Mouse (Mus musculus) embryonic fibroblast, embryonic 13.5 days (primary cell): Measurements from ENCODE around the gene Tnfrsf1b. TPM values are rescaled to one million over a fixed set of nuclear protein-coding genes. Genes with fewer than 3 reads are reported as not detected.
A peak's percentile ranks its signal among the peaks of the same experiment; 100 is the strongest.

Experiments used
- H3K27ac ChIP-seq: 2 replicates; pipeline ENCODE4 v1.5.1; 2012; ENCODE audit warnings: low read length, control low read depth, inconsistent platforms; ENCODE audit not compliant: insufficient read depth
- H3K4me1 ChIP-seq: 2 replicates; pipeline ENCODE4 v1.6.1; 2011; ENCODE audit warnings: low read length; ENCODE audit not compliant: control insufficient read depth, insufficient read depth
- H3K4me3 ChIP-seq: 2 replicates; pipeline ENCODE4 v1.5.1; 2011; ENCODE audit warnings: mild to moderate bottlenecking, control low read depth, low read length; ENCODE audit not compliant: insufficient read depth
- CTCF ChIP-seq: IDR thresholded peaks from 2 replicates; pipeline ENCODE4 v1.5.1; 2011; ENCODE audit warnings: mild to moderate bottlenecking, control low read depth, low read length, moderate library complexity, borderline replicate concordance; ENCODE audit not compliant: insufficient read depth
- POLR2A ChIP-seq: IDR thresholded peaks from 2 replicates; pipeline ENCODE4 v1.6.1; 2011; ENCODE audit warnings: low read depth, mild to moderate bottlenecking, control low read depth, low read length, moderate library complexity
- polyA plus RNA-seq: library from polyadenylated mRNA; stranded (reverse); fragments of >200 nt; gene quantifications from 2 replicates; pipeline ENCODE4 v1.2.4, GENCODE M21; 2011; ENCODE audit warnings: low read depth; ENCODE audit not compliant: missing spikeins, insufficient read length

The Tnfrsf1b gene
- polyA plus RNA-seq, 1 experiment = 30.2 TPM

GRCm38 (mm10) chr4:145276368-145277249, 29.9 kb upstream of the Tnfrsf1b start:
- Histone ChIP-seq H3K4me3 (no peak overlapping the region), H3K4me1 (peaks cover 12% of the 10 kb centered on the region), H3K27ac (no peak overlapping the region)
- no peak for TF ChIP-seq CTCF
- TF ChIP-seq POLR2A = no peak

GRCm38 (mm10) chr4:145274887-145275286, 28.2 kb upstream of the Tnfrsf1b start:
- no peak for TF ChIP-seq POLR2A
- TF ChIP-seq CTCF = no peak
- Histone ChIP-seq H3K4me1 (peaks cover 12% of the 10 kb centered on the region), H3K4me3 (no peak overlapping the region), H3K27ac (no peak overlapping the region)

- peak overlapping the region; percentile 97 for H3K27ac ChIP-seq
- peaks cover 12% of the 10 kb centered on the region for H3K4me1 ChIP-seq
- no peak for TF ChIP-seq POLR2A
- no peak for TF ChIP-seq CTCF
- H3K4me3 ChIP-seq = no peak overlapping the region
Observed at GRCm38 (mm10) chr4:145273923-145274322, 27.3 kb upstream of the Tnfrsf1b start.

- no peak overlapping the region for H3K4me3 ChIP-seq
- no peak for TF ChIP-seq CTCF
- no peak for TF ChIP-seq POLR2A
- peaks cover 12% of the 10 kb centered on the region for H3K4me1 ChIP-seq
- H3K27ac ChIP-seq = peak overlapping the region; percentile 97
Observed at GRCm38 (mm10) chr4:145272763-145273162, 26.1 kb upstream of the Tnfrsf1b start.

- no peak for TF ChIP-seq POLR2A
- TF ChIP-seq CTCF = no peak
- H3K4me1 ChIP-seq = peaks cover 12% of the 10 kb centered on the region
- H3K4me3 ChIP-seq = no peak overlapping the region
- no peak overlapping the region for H3K27ac ChIP-seq
Observed at GRCm38 (mm10) chr4:145271634-145272033, 25.0 kb upstream of the Tnfrsf1b start.

GRCm38 (mm10) chr4:145270136-145270535, 23.5 kb upstream of the Tnfrsf1b start:
- no peak overlapping the region for H3K4me3 ChIP-seq
- H3K27ac ChIP-seq = no peak overlapping the region
- peaks cover 12% of the 10 kb centered on the region for H3K4me1 ChIP-seq
- TF ChIP-seq POLR2A = no peak
- no peak for TF ChIP-seq CTCF

- 0 out of 2 replicates have a peak, but pooled peaks cover 3% of the 10 kb centered on the region for H3K4me1 ChIP-seq
- H3K4me3 ChIP-seq = no peak overlapping the region
- H3K27ac ChIP-seq = no peak overlapping the region
- TF ChIP-seq POLR2A = no peak
- TF ChIP-seq CTCF = no peak
Observed at GRCm38 (mm10) chr4:145267631-145268110, 21.0 kb upstream of the Tnfrsf1b start.

- no peak for TF ChIP-seq CTCF
- H3K4me3 ChIP-seq = no peak overlapping the region
Observed at GRCm38 (mm10) chr4:145266505-145266904, 19.8 kb upstream of the Tnfrsf1b start.

GRCm38 (mm10) chr4:145264761-145265160, 18.1 kb upstream of the Tnfrsf1b start:
- Histone ChIP-seq H3K27ac (no peak overlapping the region), H3K4me3 (no peak overlapping the region), H3K4me1 (no peaks in the 10 kb centered on the region)
- TF ChIP-seq POLR2A (no peak), CTCF (no peak)

More at GRCm38 (mm10) chr4:145266505-145266904, 19.8 kb upstream of the Tnfrsf1b start:
- Histone ChIP-seq H3K27ac (no peak overlapping the region), H3K4me1 (no peaks in the 10 kb centered on the region)

- H3K4me3 ChIP-seq = no peak overlapping the region
- no peak overlapping the region for H3K27ac ChIP-seq
- TF ChIP-seq CTCF = no peak
- no peak for TF ChIP-seq POLR2A
- no peaks in the 10 kb centered on the region for H3K4me1 ChIP-seq
Observed at GRCm38 (mm10) chr4:145263583-145263982, 16.9 kb upstream of the Tnfrsf1b start.
